Mouse (Mus musculus) intestine, postnatal 0 days (tissue): ENCODE measurements around the gene Farp1. TPM values are rescaled to one million over a fixed set of nuclear protein-coding genes. Genes with fewer than 3 reads are reported as not detected.

ENCODE experiments used
- ATAC-seq: fragments of 200-750 bp; cut with Nextera tagmentation; 2 replicates; pipeline ENCODE4 v1.8.0; 2017; ENCODE audit warnings: mild to moderate bottlenecking, moderate TSS enrichment, moderate library complexity
- H3K27ac ChIP-seq: fragments of 300-500 bp; sonication (generic); 2 replicates; pipeline ENCODE4 v1.5.1; 2014; ENCODE audit warnings: mild to moderate bottlenecking, low read depth, low read length, moderate library complexity
- H3K27me3 ChIP-seq: fragments of 300-500 bp; sonication (generic); replicated peaks from 2 replicates; pipeline ENCODE4 v1.6.1; 2014; ENCODE audit warnings: low read length, mixed read lengths; ENCODE audit not compliant: control insufficient read depth, insufficient read depth
- H3K36me3 ChIP-seq: fragments of 300-500 bp; sonication (generic); 2 replicates; pipeline ENCODE4 v1.6.1; 2014; ENCODE audit warnings: mild to moderate bottlenecking, moderate library complexity; ENCODE audit not compliant: control insufficient read depth, insufficient read depth
- H3K4me1 ChIP-seq: fragments of 300-500 bp; sonication (generic); replicated peaks from 2 replicates; pipeline ENCODE4 v1.6.1; 2014; ENCODE audit warnings: antibody characterized with exemption, low read length, mixed read lengths; ENCODE audit not compliant: control insufficient read depth, insufficient read depth
- H3K4me2 ChIP-seq: fragments of 300-500 bp; sonication (generic); replicated peaks from 2 replicates; pipeline ENCODE4 v1.6.1; 2014; ENCODE audit warnings: low read depth, mild to moderate bottlenecking, moderate library complexity
- H3K4me3 ChIP-seq: fragments of 300-500 bp; sonication (generic); 2 replicates; pipeline ENCODE4 v1.5.1; 2014; ENCODE audit warnings: low read depth, low read length
- H3K9ac ChIP-seq: fragments of 300-500 bp; sonication (generic); 2 replicates; pipeline ENCODE4 v1.6.1; 2014; ENCODE audit warnings: mild to moderate bottlenecking, low read depth, low read length
- H3K9me3 ChIP-seq: fragments of 300-500 bp; sonication (generic); 2 replicates; pipeline ENCODE4 v1.6.1; 2016; ENCODE audit warnings: mixed run types; ENCODE audit not compliant: control insufficient read depth
- CTCF ChIP-seq: sonication (generic); IDR thresholded peaks from 2 replicates; pipeline ENCODE4 v1.5.1; 2016; ENCODE audit warnings: low read depth, mild to moderate bottlenecking, control low read depth, antibody characterized with exemption, moderate library complexity
- WGBS: fragments of 180-500 bp; shearing (Covaris S2); extraction: QIAGEN DNeasy Blood & Tissue Kit; methylation state at CpG from one replicate; pipeline ENCODE4 v1.1.7; 2014; 5-methylcytosine and 5-hydroxymethylcytosine counted together
- polyA plus RNA-seq: library from polyadenylated mRNA; unstranded; fragments of >200 nt; fragmentation: Nextera tagmentation; extraction: Ambion mirVana; gene quantifications from 2 replicates; pipeline ENCODE4 v1.2.1, GENCODE M21; 2015

Farp1 gene
- polyA plus RNA-seq = 4.9 and 5.3 TPM in 2 replicates

DNA sequence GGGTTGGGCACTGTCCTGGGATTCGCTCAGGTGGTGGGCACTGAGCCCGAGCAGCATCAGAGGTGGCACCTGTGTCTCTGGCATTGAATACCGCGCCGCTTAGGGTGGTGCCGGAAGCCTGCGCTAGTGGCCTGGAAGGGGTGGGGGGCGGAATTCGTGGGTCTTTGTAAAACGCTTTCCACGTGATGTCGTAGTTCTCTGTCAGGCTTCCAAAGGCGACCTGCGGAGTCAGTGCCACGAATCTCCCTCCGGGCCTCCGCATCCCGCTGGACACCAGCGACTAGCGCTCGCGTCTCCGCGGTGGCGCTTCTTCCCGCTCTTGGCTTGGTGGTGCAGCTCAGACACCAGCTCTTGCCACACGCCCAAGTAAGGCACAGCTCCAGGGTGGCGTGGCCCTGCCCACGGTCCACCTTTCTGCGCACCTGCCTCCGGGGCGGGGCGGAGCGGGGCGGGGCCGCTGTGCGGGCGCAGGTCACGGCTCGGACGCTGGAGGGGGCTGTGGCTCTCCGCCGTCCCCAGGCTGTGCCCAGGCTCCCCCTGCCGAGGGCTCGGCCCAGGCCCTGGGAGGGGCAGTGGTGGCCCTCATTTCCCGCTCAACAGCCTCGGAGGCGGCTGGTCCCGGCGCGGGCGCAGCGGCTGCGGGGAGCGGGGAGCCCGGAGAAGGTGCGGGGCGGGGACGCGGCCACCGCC is at the start of gene Farp1:
Gene Farp1 (plus strand): TSS at position 228 of the 690 bp plus-strand sequence.
- Histone ChIP-seq H3K9me3 (no peaks in the 10 kb centered on the region), H3K36me3 (no peaks in the 10 kb centered on the region), H3K4me3 (peak within 1 kb of the TSS; percentile 95), H3K4me1 (0 out of 2 replicates have a peak, but pooled peaks cover 5% of the 10 kb centered on the region), H3K4me2 (peak within 1 kb of the TSS; percentile 91), H3K27me3 (no peaks in the 10 kb centered on the region), H3K9ac (peak within 1 kb of the TSS; percentile 91), H3K27ac (peak within 1 kb of the TSS; percentile 78)
- TF ChIP-seq CTCF = peak; percentile 98
- WGBS = 1% methylated on average over 58 of the region's 61 CpGs
- peak; percentile 97 for ATAC-seq

DNA sequence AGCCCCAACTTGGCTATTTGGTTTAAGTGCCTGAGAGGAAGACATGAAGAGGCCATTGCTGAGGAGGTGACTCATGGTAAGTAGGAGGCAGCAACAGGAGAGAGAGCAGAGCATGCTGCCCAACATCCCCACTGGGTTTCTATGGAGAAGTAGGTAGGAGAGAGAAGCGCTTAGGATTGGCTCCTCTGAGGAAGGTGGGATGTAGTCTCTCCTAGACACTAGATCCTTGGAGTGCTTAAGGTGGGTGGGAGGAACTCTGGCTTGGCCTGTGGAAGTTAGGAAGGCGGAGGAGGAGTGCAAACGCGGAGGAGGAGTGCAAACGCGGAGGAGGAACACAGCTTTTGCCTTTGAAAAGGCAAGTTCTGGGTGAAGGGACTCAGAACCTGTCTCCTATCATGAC is 45.9 kb upstream of the Farp1 start:
- H3K9ac ChIP-seq = no peak overlapping the region
- TF ChIP-seq CTCF = no peak
- no peak overlapping the region for H3K4me2 ChIP-seq
- 55% methylated on average over 6 of the region's 6 CpGs for WGBS
- H3K36me3 ChIP-seq = no peaks in the 10 kb centered on the region
- H3K9me3 ChIP-seq = no peaks in the 10 kb centered on the region
- no peaks in the 10 kb centered on the region for H3K27me3 ChIP-seq
- H3K27ac ChIP-seq = no peak overlapping the region
- no peak for ATAC-seq
- H3K4me3 ChIP-seq = no peak overlapping the region
- H3K4me1 ChIP-seq = no peaks in the 10 kb centered on the region

DNA sequence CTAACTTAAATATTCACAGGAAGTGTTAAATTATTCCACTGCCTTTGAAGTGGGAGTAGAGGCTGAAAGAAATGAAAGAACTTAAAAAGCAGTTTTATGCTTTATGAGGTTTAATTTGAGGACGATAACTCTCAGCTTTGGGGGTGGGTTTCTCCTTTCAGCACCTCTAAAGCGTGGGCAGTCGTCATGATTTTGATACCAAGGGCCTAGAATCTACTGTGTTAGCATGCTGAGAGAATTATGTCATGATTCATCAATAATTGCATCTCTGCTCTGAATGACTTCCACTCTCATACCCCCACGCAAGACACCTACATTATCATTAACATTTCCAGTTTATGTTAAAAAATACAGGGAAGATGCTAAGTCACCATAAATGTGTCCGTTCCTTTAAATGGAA is 37.3 kb upstream of the Farp1 start:
- WGBS = 91% methylated on average over 5 of the region's 5 CpGs
- no peak for TF ChIP-seq CTCF

DNA sequence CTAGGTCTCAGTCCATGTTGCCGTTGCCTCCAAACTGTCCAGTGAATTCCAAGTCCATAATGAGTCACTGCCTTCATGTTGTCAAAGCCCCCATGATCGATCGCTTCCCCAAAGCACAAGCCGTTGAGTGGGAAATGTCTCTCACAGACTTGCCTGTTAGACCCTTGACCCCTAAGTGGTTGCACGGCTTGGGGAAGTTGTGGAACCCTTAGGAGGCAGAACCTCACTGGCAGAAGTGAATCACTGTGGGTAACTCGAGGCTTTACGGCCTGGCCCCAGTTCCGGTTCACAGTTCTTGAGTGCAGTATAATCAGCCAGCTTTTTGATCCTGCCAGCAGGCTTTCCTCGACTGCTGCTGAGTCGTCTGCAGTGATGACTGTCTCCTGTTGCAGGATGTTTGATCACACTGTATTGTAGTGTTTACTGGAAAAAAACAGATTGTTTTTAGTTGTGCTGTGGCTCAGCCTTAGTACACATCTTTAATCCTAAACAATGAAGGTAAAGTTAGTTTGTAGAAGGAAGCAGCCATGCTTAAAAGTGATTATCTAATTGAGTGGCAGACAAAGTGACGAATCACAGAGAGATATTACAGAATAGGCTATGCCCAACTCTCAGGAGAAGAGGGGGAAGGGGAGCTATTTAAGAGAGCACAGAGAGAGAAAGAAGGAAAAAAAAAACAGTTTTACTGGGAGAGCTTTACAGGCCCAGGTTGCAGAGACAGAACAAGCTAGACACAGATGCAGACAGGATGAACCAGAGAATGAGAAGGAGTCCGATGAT is 34.2 kb upstream of the Farp1 start:
- Histone ChIP-seq H3K9ac (no peak overlapping the region), H3K27ac (no peak overlapping the region), H3K4me3 (no peak overlapping the region), H3K36me3 (no peaks in the 10 kb centered on the region), H3K4me1 (no peaks in the 10 kb centered on the region), H3K27me3 (no peaks in the 10 kb centered on the region), H3K9me3 (no peaks in the 10 kb centered on the region), H3K4me2 (no peak overlapping the region)
- no peak for TF ChIP-seq CTCF
- ATAC-seq = peak; percentile 41; the same call in 1 of the 2 replicates
- 46% methylated on average over 12 of the region's 12 CpGs for WGBS

More for the DNA sequence above, 37.3 kb upstream of the Farp1 start:
- Histone ChIP-seq H3K4me3 (no peak overlapping the region), H3K27ac (no peak overlapping the region), H3K4me2 (no peak overlapping the region), H3K36me3 (no peaks in the 10 kb centered on the region), H3K4me1 (no peaks in the 10 kb centered on the region), H3K27me3 (no peaks in the 10 kb centered on the region), H3K9me3 (no peaks in the 10 kb centered on the region), H3K9ac (no peak overlapping the region)
- ATAC-seq = no peak

DNA sequence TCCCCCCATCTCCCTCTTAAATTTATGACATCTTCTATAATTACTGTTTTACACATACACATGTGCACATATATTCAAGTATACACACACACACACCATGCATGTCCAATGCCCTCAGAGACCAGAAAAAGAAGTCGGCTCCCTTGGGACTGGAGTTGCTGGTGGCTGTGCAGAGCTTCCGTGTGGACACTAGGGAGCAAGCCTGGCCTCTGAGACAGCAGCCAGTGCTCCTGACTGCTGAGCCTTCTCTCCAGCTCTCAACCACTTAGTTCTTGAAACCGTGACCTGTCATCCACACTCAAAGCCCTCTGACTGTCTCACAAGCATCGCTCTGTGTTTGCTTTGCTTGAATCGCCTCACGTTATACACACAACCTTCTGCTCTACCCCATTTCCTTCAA is 29.4 kb upstream of the Farp1 start:
- Histone ChIP-seq H3K36me3 (no peaks in the 10 kb centered on the region), H3K27ac (no peak overlapping the region), H3K4me1 (no peaks in the 10 kb centered on the region), H3K4me2 (no peak overlapping the region), H3K9ac (no peak overlapping the region), H3K27me3 (no peaks in the 10 kb centered on the region), H3K4me3 (no peak overlapping the region), H3K9me3 (no peaks in the 10 kb centered on the region)
- TF ChIP-seq CTCF = no peak
- no peak for ATAC-seq
- WGBS = 89% methylated on average over 6 of the region's 6 CpGs

DNA sequence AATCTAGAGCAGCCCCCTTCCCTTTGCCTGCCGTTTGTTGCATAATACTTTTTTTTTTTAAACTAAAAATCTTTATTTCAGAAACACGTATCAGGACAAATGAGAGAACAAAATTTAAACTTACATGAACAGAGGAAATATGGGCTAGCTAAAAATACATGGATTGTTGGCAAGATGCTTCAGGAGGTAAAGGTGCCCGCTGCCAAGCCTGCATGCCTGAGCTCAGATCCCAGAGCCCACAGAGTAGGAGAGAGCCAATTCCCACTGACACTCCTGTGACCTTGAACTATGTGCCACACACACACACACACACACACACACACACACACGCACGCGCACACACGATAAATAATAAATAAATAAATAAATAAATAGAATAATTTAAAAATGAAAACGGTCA is 29.0 kb upstream of the Farp1 start:
- TF ChIP-seq CTCF = no peak
- Histone ChIP-seq H3K36me3 (no peaks in the 10 kb centered on the region), H3K27ac (no peak overlapping the region), H3K27me3 (no peaks in the 10 kb centered on the region), H3K4me1 (no peaks in the 10 kb centered on the region), H3K4me2 (no peak overlapping the region), H3K9me3 (no peaks in the 10 kb centered on the region), H3K4me3 (no peak overlapping the region), H3K9ac (no peak overlapping the region)
- WGBS = 93% methylated on average over 8 of the region's 8 CpGs
- no peak for ATAC-seq
